Mouse (Mus musculus): ENCODE measurements around the gene Atg5.
"Not testable (repeated sequence)": the region's sequence is repeated elsewhere in the genome, so short reads cannot be mapped to it uniquely, and the experiment has no call there.

GRCm38 (mm10) chr10:44332656-44333055, 64.5 kb downstream of the Atg5 start:
- not testable (repeated sequence) for TF ChIP-seq POLR2A, CTCF (IDR thresholded peaks at IDR 0.05; ENCODE audit: extremely low read depth, insufficient read depth, low read length)
